Mouse (Mus musculus) heart, adult 2 months (tissue): ENCODE data around the gene S1pr2.

Experiments used
- CTCF ChIP-seq: fragments of 200-600 bp; IDR thresholded peaks from 2 replicates; pipeline ENCODE4 v1.8.1; 2022; ENCODE audit warnings: antibody characterized with exemption, mild to moderate bottlenecking, moderate library complexity
- POLR2A ChIP-seq: fragments of 200-500 bp; IDR thresholded peaks from 2 replicates; pipeline ENCODE4 v1.6.1; 2011; ENCODE audit warnings: mild to moderate bottlenecking, low read depth, low read length, control low read depth; ENCODE audit not compliant: insufficient read depth

DNA sequence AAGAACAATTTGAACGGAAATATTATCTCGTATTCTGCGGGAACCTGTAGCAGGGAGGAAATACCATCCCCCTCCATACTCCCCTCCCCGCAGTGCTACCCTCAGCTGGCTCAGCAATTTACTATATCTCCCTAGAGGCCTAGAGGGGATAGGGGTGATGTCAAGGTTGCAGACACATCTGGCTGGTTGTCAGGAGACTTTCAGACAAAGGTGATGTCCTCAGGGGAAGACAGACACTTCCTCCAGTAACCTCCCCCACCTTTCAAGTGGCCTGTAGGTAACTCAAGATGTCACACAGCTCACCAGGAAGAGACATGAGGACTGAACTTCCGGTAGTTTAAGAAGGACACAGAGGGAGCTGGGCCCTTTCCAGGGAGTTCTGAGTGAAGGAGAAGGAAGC lies 6.6 kb upstream of the S1pr2 start:
- no peak for TF ChIP-seq CTCF
- TF ChIP-seq POLR2A = no peak
